Mouse (Mus musculus): ENCODE data around the gene Aicda.

DNA sequence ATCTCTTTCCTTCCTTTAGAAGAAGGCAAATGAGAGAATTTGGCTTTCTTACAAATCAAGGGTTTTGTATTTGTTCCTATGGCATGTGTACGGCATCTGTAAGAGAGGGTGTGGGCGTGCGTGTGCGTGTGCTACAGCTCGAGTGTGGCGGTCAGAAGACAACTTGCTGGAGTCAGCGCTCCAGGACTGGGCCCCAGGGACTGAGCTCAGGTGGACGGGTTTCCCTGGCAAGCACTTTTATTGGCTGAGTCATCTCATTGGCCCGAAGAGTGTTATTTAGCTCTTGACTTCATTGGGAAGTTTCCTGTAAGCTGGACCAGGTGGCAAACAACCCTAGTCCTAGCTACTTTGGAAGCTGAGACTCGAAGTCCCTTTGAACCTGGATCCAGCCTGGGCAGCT is 7.7 kb upstream of the Aicda start:
- no peak for TF ChIP-seq CTCF (IDR thresholded peaks at IDR 0.05; ENCODE audit: low read depth, low read length)
- no peak for TF ChIP-seq EP300 (IDR thresholded peaks at IDR 0.05; ENCODE audit: insufficient read depth, low read depth, low read length)

Data from ES-Bruce4 (cell line).